Mouse (Mus musculus) ES-E14 (cell line): ENCODE measurements around the gene Slc37a1.

ENCODE experiments used
- CHD2 ChIP-seq: IDR thresholded peaks from 2 replicates; pipeline ENCODE4 v1.6.1; 2014; ENCODE audit warnings: mild to moderate bottlenecking, low read depth, low read length, inconsistent platforms
- MAFK ChIP-seq: IDR thresholded peaks from 2 replicates; pipeline ENCODE4 v1.6.1; 2014; ENCODE audit warnings: mild to moderate bottlenecking, low read depth, low read length, inconsistent platforms; ENCODE audit not compliant: insufficient read depth
- ZNF384 ChIP-seq: IDR thresholded peaks from 2 replicates; pipeline ENCODE4 v1.6.1; 2012; ENCODE audit warnings: low read depth, low read length, inconsistent platforms

DNA sequence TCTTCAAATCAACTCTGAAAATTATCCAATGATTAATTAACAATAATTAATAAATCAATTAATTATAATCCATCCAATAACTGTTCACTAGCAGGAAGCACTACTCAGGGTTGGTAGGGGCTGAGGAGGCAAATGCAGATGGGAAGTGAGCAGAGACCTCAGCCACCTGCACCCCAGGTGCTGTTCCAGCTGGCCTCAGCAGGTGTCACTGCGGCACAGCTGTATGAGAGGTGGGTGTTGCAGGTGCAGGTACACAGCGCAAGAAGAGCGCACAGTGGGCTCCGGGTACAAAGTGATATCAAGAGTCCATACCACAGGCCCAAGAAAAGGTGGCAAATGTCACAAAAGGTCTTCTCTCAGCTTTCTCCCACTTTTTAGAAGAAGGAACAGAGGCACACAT is 41.9 kb downstream of the Slc37a1 start:
- TF ChIP-seq CHD2 (no peak), ZNF384 (no peak), MAFK (no peak)
